Mouse (Mus musculus): Measurements from ENCODE around the gene Map4k3. TPM values are rescaled to one million over a fixed set of nuclear protein-coding genes. Genes with fewer than 3 reads are reported as not detected.
"Not testable (repeated sequence)": the region's sequence is repeated elsewhere in the genome, so short reads cannot be mapped to it uniquely, and the experiment has no call there.

Gene Map4k3
- polyA plus RNA-seq, 1 experiment from 2014 or later, result 30.8 TPM

GRCm38 (mm10) chr17:80543646-80544045, 184.6 kb downstream of the Map4k3 start:
- WGBS (ENCODE audit: missing documents), result 92% methylated on average over 20 of the region's 20 CpGs

DNA sequence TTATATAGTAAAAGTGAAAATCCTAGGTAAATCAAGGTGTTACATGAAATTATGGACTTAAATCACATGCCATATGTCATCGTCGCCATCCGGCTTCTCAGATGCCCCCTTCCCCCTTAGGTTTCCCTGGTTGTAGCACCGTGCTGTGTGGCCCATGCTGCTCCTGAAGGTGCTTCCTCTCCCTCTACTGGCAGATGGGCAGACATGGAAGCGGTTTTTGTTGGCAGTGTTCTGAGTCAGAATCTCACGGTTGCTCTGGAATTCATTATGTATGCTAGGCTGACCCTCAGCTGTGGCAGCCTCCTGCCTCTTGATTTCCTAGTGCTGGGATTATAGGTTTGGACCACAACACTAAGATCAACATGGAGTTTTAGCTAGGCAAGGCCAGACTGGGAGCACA, 191.1 kb downstream of the Map4k3 start:
- H3K27ac ChIP-seq, result no peak overlapping the region
- 73% methylated on average over 6 of the region's 6 CpGs for WGBS (ENCODE audit: missing documents)

More at GRCm38 (mm10) chr17:80543646-80544045, 184.6 kb downstream of the Map4k3 start:
- no peak overlapping the region for H3K4me3 ChIP-seq (ENCODE audit: inconsistent target)
- H3K79me2 ChIP-seq (ENCODE audit: inconsistent target), result no peaks in the 10 kb centered on the region
- H3K36me3 ChIP-seq (ENCODE audit: inconsistent target), result no peaks in the 10 kb centered on the region
- no peak overlapping the region for H3K27ac ChIP-seq

GRCm38 (mm10) chr17:80535633-80536032, 192.7 kb downstream of the Map4k3 start:
- H3K79me2 ChIP-seq (ENCODE audit: inconsistent target), result no peaks in the 10 kb centered on the region
- H3K27ac ChIP-seq, result no peak overlapping the region
- no peaks in the 10 kb centered on the region for H3K36me3 ChIP-seq (ENCODE audit: inconsistent target)
- WGBS (ENCODE audit: missing documents), result 86% methylated on average over 6 of the region's 6 CpGs
- no peak overlapping the region for H3K4me3 ChIP-seq (ENCODE audit: inconsistent target)

More for the DNA sequence above, 191.1 kb downstream of the Map4k3 start:
- Histone ChIP-seq H3K4me3 (ENCODE audit: inconsistent target) (no peak overlapping the region), H3K79me2 (ENCODE audit: inconsistent target) (no peaks in the 10 kb centered on the region), H3K36me3 (ENCODE audit: inconsistent target) (no peaks in the 10 kb centered on the region)

DNA sequence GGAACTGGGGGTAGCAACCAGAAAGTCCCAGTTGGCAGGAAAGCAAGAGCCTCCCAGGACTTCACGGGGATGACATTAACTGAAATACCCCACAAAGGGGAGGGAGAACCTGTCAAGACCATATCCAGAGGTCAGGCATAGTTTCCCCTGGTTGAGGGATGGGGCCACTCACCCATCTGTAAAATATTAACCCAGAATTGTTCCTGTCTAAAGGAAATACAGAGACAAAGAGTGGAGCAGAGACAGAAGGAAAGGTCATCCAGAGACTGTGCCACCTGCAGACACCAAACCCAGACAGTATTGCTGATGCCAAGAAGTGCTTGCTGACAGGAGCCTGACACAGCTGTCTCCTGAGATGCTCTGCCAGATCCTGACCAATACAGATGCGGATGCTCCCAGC, 196.9 kb downstream of the Map4k3 start:
- WGBS (ENCODE audit: missing documents), result 89% methylated on average over 2 of the region's 2 CpGs

More for the DNA sequence above, 196.9 kb downstream of the Map4k3 start:
- not testable (repeated sequence) for H3K36me3 ChIP-seq (ENCODE audit: inconsistent target); H3K4me3 ChIP-seq (ENCODE audit: inconsistent target); H3K79me2 ChIP-seq (ENCODE audit: inconsistent target); H3K27ac ChIP-seq

Other genes with a start within 250 kb of the Map4k3 start
- gene Sos1, start 248.0 kb downstream of the Map4k3 start, polyA plus RNA-seq (2018), result 7.0 to 10.1 TPM (median 7.4 TPM) in 3 replicates
- gene Cdkl4, start 150.7 kb downstream of the Map4k3 start, polyA plus RNA-seq (2018), result 0.09 to 0.21 TPM (median 0.15 TPM) in 3 replicates
- 0.43 to 1.0 TPM (median 0.66 TPM) in 3 replicates for gene Tmem178, start 216.1 kb upstream of the Map4k3 start, polyA plus RNA-seq (2018)